Mouse (Mus musculus) MN1 (cell line): ENCODE measurements around the gene Krtap31-1.
"Not testable (repeated sequence)": the region's sequence is repeated elsewhere in the genome, so short reads cannot be mapped to it uniquely, and the experiment has no call there.

Experiments used
- DNase-seq: peaks from one replicate; pipeline ENCODE4 v3.0.0-alpha.2; 2016; ENCODE audit warnings: low spot score

Gene Krtap31-1

DNA sequence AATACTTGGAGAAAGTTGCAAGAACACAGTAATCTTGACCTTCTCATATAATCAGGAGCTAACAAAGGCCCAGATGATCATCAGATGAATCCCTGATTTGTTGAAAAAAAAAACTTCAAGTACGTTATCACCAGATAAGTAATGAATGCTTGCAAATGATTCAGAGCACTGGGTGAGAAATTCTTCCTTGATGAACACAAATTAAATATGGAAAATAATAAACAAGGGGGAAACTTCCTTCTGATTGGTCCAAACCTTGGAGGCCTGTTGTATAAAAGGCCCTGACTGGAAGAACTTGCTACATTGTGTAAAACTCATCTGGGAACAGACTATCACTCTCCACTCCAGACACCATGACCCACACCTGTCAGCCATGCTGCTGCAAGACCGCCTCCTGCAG lies at the start of gene Krtap31-1:
Gene Krtap31-1, plus strand, starts transcription at position 301 of the 400 bp plus-strand sequence.
- no peak for DNase-seq

GRCm38 (mm10) chr11:99858761-99859160 lies 49.0 kb upstream of the Krtap31-1 start:
- no peak for DNase-seq

GRCm38 (mm10) chr11:99864176-99864575 lies 43.5 kb upstream of the Krtap31-1 start, which contains the start of gene Gm11559:
Gm11559 (plus strand) TSS chr11:99864476.
- not testable (repeated sequence) for DNase-seq

GRCm38 (mm10) chr11:99873089-99873488 lies 34.6 kb upstream of the Krtap31-1 start, which contains the start of gene Krtap9-1:
Krtap9-1 (plus strand) TSS chr11:99873389.
- DNase-seq = not testable (repeated sequence)

DNA sequence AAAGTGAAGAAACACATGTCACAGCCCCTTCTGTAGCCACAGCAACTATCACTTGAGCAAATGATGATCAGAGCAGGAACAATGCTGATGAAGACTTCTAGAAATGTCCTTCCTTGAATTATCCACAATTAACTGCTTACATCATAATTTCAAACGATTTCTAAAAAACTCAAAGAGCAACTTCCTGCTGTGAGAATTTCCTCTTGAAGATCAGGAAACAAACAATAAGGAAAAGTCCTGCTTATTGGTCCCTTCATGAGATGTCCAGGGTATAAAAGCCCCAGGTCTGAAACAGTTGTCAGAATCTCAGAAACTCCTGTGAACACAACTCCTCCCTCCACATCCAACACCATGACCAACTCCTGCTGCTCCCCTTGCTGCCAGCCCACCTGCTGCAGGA lies 28.8 kb upstream of the Krtap31-1 start, which contains the start of gene Gm11567:
Gene Gm11567, plus strand, starts transcription at position 301 of the 400 bp plus-strand sequence.
- DNase-seq = not testable (repeated sequence)

DNA sequence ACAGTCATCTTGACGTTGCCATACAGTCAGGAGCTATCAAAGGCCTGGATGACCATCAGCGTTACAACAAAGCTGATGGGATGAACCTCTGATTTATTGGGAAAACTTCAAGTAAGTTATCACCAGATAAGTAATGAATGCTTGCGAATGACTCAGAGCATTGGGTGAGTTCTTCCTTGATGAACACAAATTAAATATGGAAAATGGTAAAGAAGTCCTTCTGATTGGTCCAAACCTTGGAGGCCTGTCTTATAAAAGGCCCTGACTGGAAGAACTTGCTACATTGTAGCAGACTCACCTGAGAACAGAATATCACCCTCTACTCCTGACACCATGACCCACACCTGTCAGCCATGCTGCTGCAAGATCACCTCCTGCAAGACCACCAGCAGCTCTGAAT lies 6.7 kb downstream of the Krtap31-1 start, which contains the start of gene Gm11565:
Gene Gm11565, plus strand, starts transcription at position 301 of the 400 bp plus-strand sequence.
- no peak for DNase-seq

GRCm38 (mm10) chr11:99935991-99936390 lies 28.3 kb downstream of the Krtap31-1 start, which contains the start of gene Krtap31-2:
Krtap31-2 (plus strand) TSS chr11:99936291.
- no peak for DNase-seq

DNA sequence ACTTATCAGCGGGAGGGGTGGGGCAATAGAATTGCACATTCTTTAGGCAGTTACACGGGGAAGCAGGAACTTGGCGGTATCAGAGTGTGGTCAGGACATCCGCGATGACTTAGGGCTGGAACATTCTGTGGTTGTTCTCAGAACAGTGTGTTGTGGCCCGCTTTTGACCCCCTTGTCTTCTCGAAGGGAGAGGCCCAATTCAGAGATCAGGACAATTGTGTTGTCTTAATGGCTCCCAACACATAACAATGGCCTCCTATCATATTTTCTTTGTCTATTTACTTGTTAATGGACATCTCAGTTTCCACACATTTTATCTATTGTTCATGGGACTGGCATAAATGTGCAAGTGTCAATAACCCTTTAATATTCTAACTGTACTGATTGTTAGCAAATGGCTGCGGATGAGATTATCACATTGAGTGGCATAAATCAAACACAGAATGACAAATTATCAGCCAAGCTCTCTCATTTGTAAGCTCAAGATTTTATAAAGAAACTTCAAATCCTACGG lies 30.1 kb downstream of the Krtap31-1 start:
- DNase-seq = no peak

GRCm38 (mm10) chr11:99948175-99948574 lies 40.5 kb downstream of the Krtap31-1 start, which contains the start of gene Krtap9-5:
Krtap9-5 (plus strand) TSS chr11:99948475.
- no peak for DNase-seq
